Mouse (Mus musculus): Measurements from ENCODE around the gene Cipc. TPM values are rescaled to one million over a fixed set of nuclear protein-coding genes. Genes with fewer than 3 reads are reported as not detected.

Gene Cipc
- polyA plus RNA-seq, 1 experiment from 2014 or later: 37.7 TPM

DNA sequence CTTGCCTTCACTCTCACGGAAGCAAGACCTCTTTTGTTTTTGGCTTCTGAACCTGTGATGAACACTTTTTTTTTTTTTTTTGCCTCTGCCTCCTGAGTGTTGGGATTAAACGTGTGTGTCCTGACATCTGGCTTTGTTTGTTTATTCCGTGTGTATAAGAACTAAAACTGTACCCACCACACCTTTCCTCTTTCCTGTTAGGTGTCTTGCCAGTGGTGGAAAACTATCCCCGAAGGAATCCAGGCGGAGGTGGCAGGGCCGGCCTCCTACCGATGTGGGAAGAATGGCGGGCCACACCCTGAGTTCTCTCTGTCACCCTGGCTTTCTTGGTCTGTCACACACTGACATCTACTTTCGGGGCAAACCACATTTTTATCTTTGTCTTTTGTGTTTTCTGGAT is 8.3 kb upstream of the Cipc start:
- H3K27ac ChIP-seq: no peak overlapping the region
- no peak overlapping the region for H3K4me3 ChIP-seq
- H3K4me1 ChIP-seq: 0 out of 2 replicates have a peak, but pooled peaks cover 3% of the 10 kb centered on the region
- H3K36me3 ChIP-seq: no peaks in the 10 kb centered on the region
- WGBS: 80% methylated on average over 9 of the region's 9 CpGs
- H3K27me3 ChIP-seq (ENCODE audit: low read depth, poor library complexity, severe bottlenecking): no peaks in the 10 kb centered on the region
- DNase-seq (ENCODE audit: low spot score): no peak
- no peaks in the 10 kb centered on the region for H3K9me3 ChIP-seq (replicated peaks)

DNA sequence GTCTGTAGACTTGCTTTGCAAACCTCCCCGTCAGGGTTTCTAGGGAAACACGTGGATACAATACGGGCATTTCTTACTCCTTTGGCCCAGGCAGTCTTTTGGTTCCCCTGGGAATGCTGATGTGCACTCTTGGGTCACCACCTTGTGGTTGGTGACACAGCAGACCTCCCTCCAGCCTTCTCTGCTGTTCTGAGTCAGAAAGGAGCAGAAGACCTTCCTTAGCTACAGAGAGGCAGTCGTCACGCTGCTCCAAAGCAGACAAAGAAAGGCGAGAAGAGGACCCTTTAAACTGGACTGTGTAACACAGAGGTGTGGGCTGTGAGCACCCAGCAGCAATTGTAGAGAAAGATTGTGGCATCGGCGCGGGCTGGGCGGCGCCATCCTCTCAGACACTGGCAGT is 5.7 kb upstream of the Cipc start:
- Histone ChIP-seq H3K27me3 (ENCODE audit: low read depth, poor library complexity, severe bottlenecking) (no peaks in the 10 kb centered on the region), H3K4me1 (peaks cover 8% of the 10 kb centered on the region), H3K27ac (no peak overlapping the region), H3K9me3 (replicated peaks) (no peaks in the 10 kb centered on the region), H3K4me3 (no peak overlapping the region), H3K36me3 (no peaks in the 10 kb centered on the region)
- 63% methylated on average over 11 of the region's 11 CpGs for WGBS
- no peak for DNase-seq (ENCODE audit: low spot score)

DNA sequence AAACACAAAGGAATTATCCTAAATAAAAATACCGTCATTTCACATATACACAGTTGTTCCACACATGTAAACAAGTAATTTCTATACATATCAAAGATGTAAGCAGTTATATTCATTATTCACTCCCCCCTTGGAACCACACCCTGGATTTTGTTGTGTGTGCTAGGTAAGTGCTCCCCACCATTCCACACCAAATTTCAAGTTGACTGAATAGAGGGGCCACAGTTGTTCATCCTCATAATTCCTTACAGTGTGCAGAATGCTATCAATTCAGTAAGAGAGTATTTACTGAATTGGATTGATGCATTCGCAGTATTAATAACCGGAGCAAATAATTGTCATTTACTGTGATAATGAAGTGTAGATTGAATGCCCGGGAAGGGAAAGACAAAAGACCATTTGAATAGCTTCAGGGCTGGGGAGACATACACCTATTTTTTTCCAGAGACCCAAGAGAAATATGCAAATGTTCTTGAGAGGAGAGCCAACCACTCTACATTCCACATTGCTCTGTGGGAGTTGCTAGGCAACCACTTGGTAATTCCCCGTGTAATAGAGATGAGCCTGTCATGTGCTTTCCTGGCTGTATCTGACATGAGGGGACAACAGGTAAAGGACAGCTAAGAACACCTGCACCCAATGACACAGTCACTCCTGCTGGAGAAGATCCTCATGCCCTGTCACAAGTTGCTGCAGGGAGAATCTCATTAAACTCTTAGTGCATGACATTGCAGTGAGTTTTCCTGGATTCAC is 4.9 kb upstream of the Cipc start:
- H3K4me1 ChIP-seq: peaks cover 12% of the 10 kb centered on the region
- no peaks in the 10 kb centered on the region for H3K9me3 ChIP-seq (replicated peaks)
- no peaks in the 10 kb centered on the region for H3K36me3 ChIP-seq
- no peaks in the 10 kb centered on the region for H3K27me3 ChIP-seq (ENCODE audit: low read depth, poor library complexity, severe bottlenecking)
- no peak overlapping the region for H3K4me3 ChIP-seq
- no peak for DNase-seq (ENCODE audit: low spot score)
- H3K27ac ChIP-seq: no peak overlapping the region
- WGBS: 70% methylated on average over 5 of the region's 5 CpGs

DNA sequence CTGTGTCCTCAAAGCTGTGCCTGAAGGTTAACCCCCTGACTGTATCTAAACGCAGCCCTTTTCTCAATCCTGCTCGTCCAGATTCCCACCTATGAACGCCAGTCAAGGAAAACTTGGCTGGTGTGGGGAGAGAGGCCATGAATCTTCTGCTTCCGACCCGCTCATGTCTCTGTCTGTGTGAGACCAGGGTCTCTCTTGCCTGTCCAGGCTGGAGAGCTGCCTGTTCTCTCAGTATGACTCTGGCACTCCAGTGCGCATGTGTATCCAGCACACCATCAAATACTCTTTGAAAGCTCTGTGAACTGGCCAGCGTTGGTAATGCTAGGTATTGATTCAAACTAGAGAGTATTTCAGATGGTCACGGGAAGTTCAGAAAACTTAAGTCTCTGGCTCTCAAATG is 3.4 kb upstream of the Cipc start:
- no peak for DNase-seq (ENCODE audit: low spot score)
- no peaks in the 10 kb centered on the region for H3K9me3 ChIP-seq (replicated peaks)
- no peak overlapping the region for H3K4me3 ChIP-seq
- no peak overlapping the region for H3K27ac ChIP-seq
- no peaks in the 10 kb centered on the region for H3K36me3 ChIP-seq
- WGBS: 88% methylated on average over 8 of the region's 8 CpGs
- peaks cover 20% of the 10 kb centered on the region for H3K4me1 ChIP-seq
- H3K27me3 ChIP-seq (ENCODE audit: low read depth, poor library complexity, severe bottlenecking): no peaks in the 10 kb centered on the region

DNA sequence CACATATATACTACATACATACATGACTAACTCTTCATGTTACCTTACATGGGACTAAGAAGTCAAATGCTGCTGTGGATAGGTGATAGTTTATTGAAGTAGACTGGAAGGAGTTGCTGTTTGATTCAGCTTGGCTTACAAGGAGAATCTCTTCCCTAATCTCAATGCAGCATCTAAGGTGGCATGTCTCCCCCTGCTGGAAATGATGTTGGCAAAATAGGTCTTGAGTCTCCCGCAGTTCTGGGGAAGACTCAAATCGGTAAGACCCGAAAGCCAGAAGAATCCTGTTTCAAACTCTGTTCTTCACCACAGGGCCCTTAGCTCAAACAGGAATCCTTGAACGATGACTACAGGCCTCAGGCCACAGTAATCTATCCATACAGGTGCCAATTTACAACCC is 1.7 kb upstream of the Cipc start:
- Histone ChIP-seq H3K4me3 (no peak overlapping the region), H3K36me3 (no peaks in the 10 kb centered on the region), H3K4me1 (peaks cover 25% of the 10 kb centered on the region), H3K27ac (no peak overlapping the region), H3K27me3 (ENCODE audit: low read depth, poor library complexity, severe bottlenecking) (no peaks in the 10 kb centered on the region), H3K9me3 (replicated peaks) (no peaks in the 10 kb centered on the region)
- peak; percentile 53 for DNase-seq (ENCODE audit: low spot score)
- 11% methylated on average over 4 of the region's 4 CpGs for WGBS

DNA sequence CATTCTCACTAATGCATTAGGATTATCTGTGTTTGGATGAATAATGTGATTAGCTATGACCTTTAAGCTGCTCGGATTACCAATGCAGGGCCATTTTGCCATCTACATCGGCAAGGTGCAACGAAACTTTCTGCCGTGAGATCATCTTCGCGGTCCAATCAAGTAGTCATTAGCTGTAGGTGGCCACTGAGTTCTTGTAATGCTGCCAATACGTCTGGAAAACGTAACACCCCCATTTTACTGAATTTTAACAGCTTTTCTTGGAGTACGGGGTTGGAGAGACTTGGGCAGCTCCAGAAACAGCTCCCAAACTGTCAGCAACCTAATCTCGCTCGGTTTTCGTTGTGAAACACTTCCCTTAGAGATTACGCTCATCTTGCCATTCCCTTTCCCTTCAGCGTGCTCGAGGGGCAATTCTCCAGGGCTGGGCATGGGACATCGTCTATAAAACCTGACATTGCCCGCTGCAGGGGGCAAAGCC is 502 bp upstream of the Cipc start:
- Histone ChIP-seq H3K4me3 (peak overlapping the region; percentile 82), H3K27me3 (ENCODE audit: low read depth, poor library complexity, severe bottlenecking) (no peaks in the 10 kb centered on the region), H3K27ac (peak overlapping the region; percentile 99), H3K9me3 (replicated peaks) (no peaks in the 10 kb centered on the region), H3K36me3 (peaks cover 7% of the 10 kb centered on the region; the same call in 1 of the 2 replicates), H3K4me1 (peaks cover 22% of the 10 kb centered on the region)
- 2% methylated on average over 17 of the region's 17 CpGs for WGBS
- no peak for DNase-seq (ENCODE audit: low spot score)

DNA sequence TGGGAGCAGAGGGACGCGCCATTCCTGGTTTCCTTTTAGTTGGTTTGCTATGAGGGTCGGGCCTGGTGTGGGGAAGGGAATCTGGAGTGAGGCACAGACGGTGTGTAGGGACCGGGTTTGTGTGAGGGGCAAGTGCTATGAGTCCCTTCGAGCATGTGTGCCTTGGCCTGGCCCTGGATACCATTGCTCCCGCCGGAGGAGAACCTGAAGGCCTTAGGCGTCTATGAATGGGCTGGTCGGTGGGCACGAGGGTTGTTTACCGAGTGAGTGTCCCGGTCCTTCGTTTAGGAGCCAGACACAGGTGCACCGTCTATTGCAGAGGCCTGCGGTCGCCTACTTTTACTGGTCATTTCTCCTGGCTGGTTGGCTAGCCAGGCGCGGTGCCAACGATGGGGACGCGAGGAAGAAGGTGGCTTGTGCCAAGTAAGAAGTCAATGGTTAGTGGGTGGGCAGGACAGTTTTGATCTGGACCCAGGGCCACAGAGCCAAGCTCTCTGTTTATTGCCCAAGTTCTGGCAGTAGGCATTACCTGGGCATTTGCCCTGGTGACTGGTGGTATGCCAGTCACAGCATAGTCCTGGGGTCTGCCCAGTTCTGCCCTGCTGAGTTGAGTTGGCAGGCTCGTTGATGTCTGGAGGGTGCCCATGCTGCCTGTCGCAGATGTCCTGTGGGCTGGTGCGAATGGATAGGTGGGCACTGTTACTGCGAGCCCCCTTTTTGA is 998 bp downstream of the Cipc start:
- 24% methylated on average over 26 of the region's 26 CpGs for WGBS
- no peak for DNase-seq (ENCODE audit: low spot score)
- Histone ChIP-seq H3K4me3 (peak overlapping the region; percentile 82), H3K27me3 (ENCODE audit: low read depth, poor library complexity, severe bottlenecking) (no peaks in the 10 kb centered on the region), H3K9me3 (replicated peaks) (no peaks in the 10 kb centered on the region), H3K36me3 (peaks cover 14% of the 10 kb centered on the region), H3K4me1 (peaks cover 22% of the 10 kb centered on the region), H3K27ac (peak overlapping the region; percentile 99)

DNA sequence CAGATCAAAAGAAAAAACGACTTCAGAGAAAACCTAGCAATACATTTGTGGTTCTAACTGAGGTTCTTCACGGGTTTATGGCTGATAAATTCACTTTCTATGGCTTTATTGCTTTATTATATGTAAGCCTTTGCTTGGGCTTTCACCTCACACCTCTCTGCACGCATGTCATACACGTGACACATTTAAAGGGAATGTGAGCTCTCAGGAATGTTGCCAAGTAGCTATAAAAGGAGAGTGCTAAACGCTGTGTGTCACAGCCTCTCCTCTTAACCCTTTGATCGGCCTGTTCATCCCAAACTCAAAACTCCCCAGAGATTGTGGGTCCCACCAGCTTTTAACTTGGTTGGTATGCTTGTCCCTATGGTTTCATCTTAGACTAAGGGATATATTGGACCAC is 1.8 kb downstream of the Cipc start:
- H3K9me3 ChIP-seq (replicated peaks): no peaks in the 10 kb centered on the region
- H3K27ac ChIP-seq: no peak overlapping the region
- no peaks in the 10 kb centered on the region for H3K27me3 ChIP-seq (ENCODE audit: low read depth, poor library complexity, severe bottlenecking)
- no peak for DNase-seq (ENCODE audit: low spot score)
- peak overlapping the region; percentile 82 for H3K4me3 ChIP-seq
- 45% methylated on average over 6 of the region's 6 CpGs for WGBS
- H3K36me3 ChIP-seq: peaks cover 22% of the 10 kb centered on the region
- H3K4me1 ChIP-seq: peaks cover 22% of the 10 kb centered on the region

DNA sequence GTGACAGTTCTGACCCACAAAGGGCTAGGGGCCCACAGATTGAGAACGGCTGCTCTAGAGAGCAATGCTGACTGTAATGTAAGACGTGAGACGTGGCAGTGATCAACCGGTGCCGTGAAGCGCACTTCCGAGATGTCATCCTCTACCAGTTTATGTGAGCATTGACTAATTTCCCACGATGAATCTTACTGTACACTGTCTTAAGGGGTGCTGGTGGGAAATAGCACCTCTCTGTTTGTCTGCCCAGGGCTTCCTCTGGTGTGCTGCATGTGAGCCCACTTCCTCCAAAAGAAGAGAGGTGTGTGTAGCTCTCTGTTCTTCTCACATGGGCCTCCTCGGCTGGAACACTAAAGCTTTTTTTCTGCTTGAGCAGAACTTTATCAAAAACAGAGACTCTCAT is 2.7 kb downstream of the Cipc start:
- Histone ChIP-seq H3K9me3 (replicated peaks) (no peaks in the 10 kb centered on the region), H3K27ac (no peak overlapping the region), H3K36me3 (peaks cover 31% of the 10 kb centered on the region), H3K27me3 (ENCODE audit: low read depth, poor library complexity, severe bottlenecking) (no peaks in the 10 kb centered on the region), H3K4me3 (no peak overlapping the region), H3K4me1 (peaks cover 22% of the 10 kb centered on the region)
- DNase-seq (ENCODE audit: low spot score): no peak
- 87% methylated on average over 9 of the region's 9 CpGs for WGBS

DNA sequence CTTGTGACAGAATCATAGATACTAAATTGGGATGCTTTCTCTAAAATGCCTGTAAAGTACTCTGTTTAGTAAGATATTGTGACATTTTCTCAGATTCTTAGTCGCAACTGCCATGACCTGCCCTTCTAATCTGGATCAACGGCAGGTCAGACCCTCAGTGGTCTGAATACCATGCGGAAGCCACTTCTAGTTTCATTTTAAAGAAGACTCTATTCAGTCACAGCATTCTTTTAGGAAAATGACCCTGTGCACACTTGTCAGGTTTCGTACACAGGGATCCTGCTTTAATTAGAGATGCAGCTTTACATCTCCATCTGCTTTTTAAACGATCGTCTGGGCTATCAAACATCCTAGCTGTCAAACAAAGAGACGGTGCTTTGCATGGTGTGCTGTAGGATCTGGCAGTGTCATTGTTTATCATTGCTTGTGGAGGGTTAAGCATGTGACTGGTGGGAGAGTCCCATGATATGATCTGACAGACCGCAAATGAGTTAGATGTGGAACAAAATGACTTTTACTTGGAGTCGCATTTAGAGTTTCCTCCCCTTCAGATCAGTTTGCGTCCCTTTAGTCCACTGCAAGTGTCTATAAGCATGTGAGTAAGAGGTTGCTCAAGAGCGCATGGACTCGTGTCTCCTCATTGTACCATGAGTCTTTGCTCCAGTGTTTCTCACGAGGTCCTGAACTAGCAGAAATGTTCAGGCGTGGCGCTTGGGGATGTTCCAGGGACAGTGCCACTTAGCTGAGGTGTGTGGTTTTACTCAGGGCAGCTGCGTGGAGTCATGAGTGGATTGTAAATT is 3.5 kb downstream of the Cipc start:
- 86% methylated on average over 16 of the region's 16 CpGs for WGBS

DNA sequence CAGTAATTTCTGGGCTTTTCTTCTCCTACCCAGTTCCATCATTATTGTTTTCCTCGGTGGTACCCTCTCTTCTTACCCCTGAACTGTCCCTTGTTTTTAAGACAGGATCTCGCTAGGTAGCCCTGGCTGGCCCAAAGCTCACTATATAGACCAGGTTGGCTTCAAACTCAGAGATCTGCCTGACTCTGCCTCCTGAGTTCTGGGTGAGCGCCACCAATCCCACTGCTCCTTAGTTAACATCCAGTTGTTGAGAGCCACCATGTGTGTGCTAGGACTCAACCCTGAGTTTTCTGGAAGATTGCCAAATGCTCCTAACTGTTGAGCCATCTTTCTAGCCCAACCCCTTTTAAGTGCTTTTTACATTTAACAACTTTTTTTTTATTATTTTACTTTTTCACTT is 4.1 kb downstream of the Cipc start:
- peaks cover 19% of the 10 kb centered on the region for H3K4me1 ChIP-seq
- no peak for DNase-seq (ENCODE audit: low spot score)
- 94% methylated on average over 3 of the region's 3 CpGs for whole genome bisulfite sequencing
- no peaks in the 10 kb centered on the region for H3K9me3 ChIP-seq (replicated peaks)
- no peak overlapping the region for H3K4me3 ChIP-seq
- no peaks in the 10 kb centered on the region for H3K27me3 ChIP-seq (ENCODE audit: low read depth, poor library complexity, severe bottlenecking)
- H3K36me3 ChIP-seq: peaks cover 45% of the 10 kb centered on the region
- H3K27ac ChIP-seq: no peak overlapping the region

More for the DNA sequence above, 3.5 kb downstream of the Cipc start:
- DNase-seq (ENCODE audit: low spot score): no peak
- H3K27me3 ChIP-seq (ENCODE audit: low read depth, poor library complexity, severe bottlenecking): no peaks in the 10 kb centered on the region
- peaks cover 22% of the 10 kb centered on the region for H3K4me1 ChIP-seq
- peaks cover 39% of the 10 kb centered on the region for H3K36me3 ChIP-seq
- no peak overlapping the region for H3K27ac ChIP-seq
- no peak overlapping the region for H3K4me3 ChIP-seq
- H3K9me3 ChIP-seq (replicated peaks): no peaks in the 10 kb centered on the region

DNA sequence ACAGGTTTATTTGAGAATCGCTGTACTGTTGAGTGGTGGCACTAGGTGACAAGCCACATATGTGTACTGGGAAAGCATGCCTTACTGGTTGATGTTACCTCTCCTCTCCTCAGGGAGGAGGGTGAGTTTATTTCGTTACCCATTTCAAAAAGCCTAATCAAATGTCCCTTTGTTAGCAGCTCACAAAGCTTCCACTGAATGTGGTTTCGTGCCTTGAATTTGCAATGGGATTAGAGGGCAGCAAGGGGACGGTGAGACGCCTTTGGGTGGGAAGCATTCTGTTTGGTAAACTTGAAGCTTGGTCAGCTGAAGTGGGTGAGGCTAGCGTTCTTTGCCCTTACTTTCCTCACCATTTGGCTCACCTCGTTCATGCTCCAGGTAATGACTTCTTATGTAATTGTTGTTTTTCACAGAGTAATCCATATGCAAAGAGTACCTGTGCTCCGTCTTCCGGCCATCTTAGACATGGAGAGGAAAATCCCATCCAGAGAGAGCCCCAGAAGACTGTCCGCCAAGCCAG is 5.5 kb downstream of the Cipc start:
- Histone ChIP-seq H3K27me3 (ENCODE audit: low read depth, poor library complexity, severe bottlenecking) (no peaks in the 10 kb centered on the region), H3K36me3 (peaks cover 59% of the 10 kb centered on the region), H3K9me3 (replicated peaks) (no peaks in the 10 kb centered on the region), H3K4me3 (no peak overlapping the region), H3K4me1 (peaks cover 13% of the 10 kb centered on the region), H3K27ac (no peak overlapping the region)
- WGBS: 90% methylated on average over 10 of the region's 10 CpGs
- DNase-seq (ENCODE audit: low spot score): no peak

Data from limb, embryonic 10.5 days (tissue).